Mouse (Mus musculus) brain, embryonic 14.5 days (tissue): ENCODE data around the gene Yipf3.

Experiments used
- CTCF ChIP-seq: fragments of 200-500 bp; IDR thresholded peaks from 2 replicates; pipeline ENCODE4 v1.5.1; 2012; ENCODE audit warnings: inconsistent platforms, mild to moderate bottlenecking, moderate library complexity, borderline replicate concordance; ENCODE audit not compliant: insufficient read depth, insufficient read length; ENCODE audit errors: extremely low read depth
- POLR2A ChIP-seq: fragments of 200-500 bp; IDR thresholded peaks from 2 replicates; pipeline ENCODE4 v1.6.1; 2012; ENCODE audit warnings: mild to moderate bottlenecking, inconsistent platforms, borderline replicate concordance; ENCODE audit not compliant: poor library complexity, insufficient read depth, insufficient read length, severe bottlenecking; ENCODE audit errors: extremely low read depth

DNA sequence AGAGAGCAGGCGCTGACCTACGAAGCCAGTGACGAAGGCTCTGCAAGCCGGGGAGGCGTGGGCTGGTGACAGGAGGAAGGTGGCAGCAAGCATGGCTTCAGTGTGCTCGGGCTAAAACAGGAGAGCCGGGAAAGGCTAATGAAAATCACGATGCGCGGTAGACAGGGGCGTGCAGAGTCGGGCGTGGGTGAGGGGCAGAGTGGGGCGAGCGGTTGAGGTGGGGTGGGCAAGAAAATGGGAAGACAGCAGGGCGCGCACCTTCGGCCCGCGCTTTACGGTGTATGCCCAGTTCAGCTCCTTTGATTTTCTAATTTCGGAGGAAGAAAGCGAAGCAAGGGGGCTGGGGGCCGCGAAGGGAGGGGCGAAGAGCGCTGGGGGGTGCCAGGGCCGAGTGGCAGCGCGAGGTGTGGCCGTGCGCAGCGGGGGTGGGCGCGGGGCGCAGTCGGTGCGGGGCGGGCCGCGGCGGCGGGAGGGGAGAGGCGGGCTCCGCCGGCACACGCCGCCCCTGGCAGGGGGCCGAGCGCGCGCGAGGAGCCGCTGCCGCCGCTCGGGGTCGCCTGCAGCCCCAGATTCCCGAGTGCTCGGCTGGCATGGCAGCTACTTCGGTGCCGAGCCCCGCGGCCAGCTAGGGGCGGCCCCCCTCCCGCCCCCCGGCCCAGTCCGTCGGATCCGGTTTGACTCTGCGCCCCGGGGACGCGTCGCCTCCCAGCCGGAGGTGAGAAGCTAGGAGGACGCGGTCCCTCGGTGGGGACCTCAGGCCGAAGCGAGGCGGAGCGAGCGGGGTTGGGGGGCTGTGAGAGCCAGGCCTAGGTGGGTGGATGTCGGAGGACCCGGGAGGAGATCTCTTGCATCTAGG lies 49.7 kb downstream of the Yipf3 start, which contains the start of gene Dlk2:
- TF ChIP-seq CTCF = no peak
- no peak for TF ChIP-seq POLR2A
